Mouse (Mus musculus) testis, adult 2 months (tissue): Measurements from ENCODE around the gene Osbpl9. TPM values are rescaled to one million over a fixed set of nuclear protein-coding genes. Genes with fewer than 3 reads are reported as not detected.

Experiments used
- H3K27ac ChIP-seq: fragments of 200-500 bp; 2 replicates; pipeline ENCODE4 v1.5.1; 2012; ENCODE audit warnings: low read depth, low read length; ENCODE audit not compliant: control insufficient read depth, insufficient read depth
- H3K27me3 ChIP-seq: fragments of 200-500 bp; 2 replicates; pipeline ENCODE4 v1.6.1; 2012; ENCODE audit warnings: mild to moderate bottlenecking, low read length, moderate library complexity; ENCODE audit not compliant: control insufficient read depth, insufficient read depth
- H3K36me3 ChIP-seq: fragments of 200-500 bp; 2 replicates; pipeline ENCODE4 v1.6.1; 2012; ENCODE audit warnings: mild to moderate bottlenecking, low read length; ENCODE audit not compliant: control insufficient read depth, insufficient read depth
- H3K4me1 ChIP-seq: fragments of 200-500 bp; 2 replicates; pipeline ENCODE4 v1.6.1; 2012; ENCODE audit warnings: low read length; ENCODE audit not compliant: control insufficient read depth, insufficient read depth
- H3K4me3 ChIP-seq: fragments of 200-500 bp; 2 replicates; pipeline ENCODE4 v1.5.1; 2012; ENCODE audit warnings: low read depth, mild to moderate bottlenecking, low read length, moderate library complexity, mixed read lengths; ENCODE audit not compliant: control insufficient read depth
- CTCF ChIP-seq: fragments of 200-500 bp; IDR thresholded peaks from 2 replicates; pipeline ENCODE4 v1.5.1; 2012; ENCODE audit warnings: low read depth, mild to moderate bottlenecking, inconsistent platforms, low read length, moderate library complexity; ENCODE audit not compliant: control insufficient read depth, insufficient read depth, insufficient replicate concordance
- POLR2A ChIP-seq: fragments of 200-500 bp; IDR thresholded peaks from 2 replicates; pipeline ENCODE4 v1.6.1; 2012; ENCODE audit warnings: low read depth, mild to moderate bottlenecking, inconsistent platforms, low read length, moderate library complexity; ENCODE audit not compliant: control insufficient read depth
- polyA plus RNA-seq: library from polyadenylated mRNA; depleted of rRNA; stranded (reverse); fragments of >200 nt; gene quantifications from 2 replicates; pipeline ENCODE4 v1.2.3, GENCODE M21; 2012

Gene Osbpl9
- polyA plus RNA-seq, 1 experiment = 100 TPM

DNA sequence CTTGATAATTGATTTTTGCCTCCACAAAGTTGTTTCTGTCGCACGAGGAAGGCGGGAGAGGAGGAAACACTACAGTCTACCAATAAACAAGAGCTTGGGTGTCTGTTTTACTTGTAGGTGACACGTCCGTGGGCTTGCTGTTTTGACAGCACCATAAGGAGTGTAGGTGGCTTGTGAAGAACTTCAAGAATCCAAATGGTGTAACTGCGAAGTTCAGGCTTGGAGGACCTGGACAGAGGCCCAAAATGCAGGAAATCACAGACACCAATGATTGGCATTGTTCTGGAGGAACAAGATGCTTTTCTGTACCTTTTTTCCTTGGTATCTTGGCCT lies 83.8 kb downstream of the Osbpl9 start:
- no peak for TF ChIP-seq CTCF
- no peak for TF ChIP-seq POLR2A
- Histone ChIP-seq H3K36me3 (no peaks in the 10 kb centered on the region), H3K4me3 (peak overlapping the region; percentile 82), H3K4me1 (peaks cover 5% of the 10 kb centered on the region; the same call in 1 of the 2 replicates), H3K27ac (peak overlapping the region; percentile 93), H3K27me3 (no peaks in the 10 kb centered on the region)

DNA sequence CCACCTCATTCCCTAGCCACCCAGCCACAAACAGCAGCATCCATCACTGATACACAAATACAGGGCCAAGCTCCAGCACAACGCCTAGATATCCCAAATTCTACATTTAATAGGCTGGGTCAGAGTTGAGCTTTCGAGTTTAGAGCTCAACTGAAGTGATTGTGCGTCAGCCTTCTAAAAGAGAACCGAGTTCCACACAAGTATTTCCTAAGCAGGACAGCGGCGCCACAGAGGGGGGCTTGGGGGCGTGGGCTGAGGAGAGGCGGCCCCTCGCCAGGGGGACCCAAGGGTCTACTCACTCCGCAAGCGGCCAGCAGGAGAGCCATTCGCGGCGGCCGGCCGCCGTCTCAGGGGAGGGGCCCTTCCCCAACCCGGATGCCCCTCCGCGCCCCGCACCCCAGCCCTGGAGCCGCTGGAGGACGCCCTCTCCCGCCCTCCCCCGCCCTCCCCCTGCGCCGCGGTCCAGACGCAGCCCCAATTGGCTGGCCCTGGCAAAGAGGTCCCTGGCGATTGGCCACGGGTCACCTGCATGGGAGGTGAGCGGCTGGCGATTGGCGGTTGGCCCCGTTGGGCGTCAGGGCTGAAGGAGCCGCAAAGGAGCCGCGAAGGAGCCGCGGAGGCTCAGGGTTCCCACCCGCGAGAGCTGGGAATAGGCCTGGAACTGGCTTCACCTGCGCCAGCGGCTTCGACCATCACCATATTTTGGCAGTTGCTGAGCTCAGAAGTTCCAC lies 84.3 kb downstream of the Osbpl9 start:
- Histone ChIP-seq H3K27ac (peak overlapping the region; percentile 93), H3K27me3 (no peaks in the 10 kb centered on the region), H3K4me1 (peaks cover 5% of the 10 kb centered on the region; the same call in 1 of the 2 replicates), H3K4me3 (peak overlapping the region; percentile 90), H3K36me3 (no peaks in the 10 kb centered on the region)
- TF ChIP-seq CTCF = no peak
- peak; percentile 59 for TF ChIP-seq POLR2A

DNA sequence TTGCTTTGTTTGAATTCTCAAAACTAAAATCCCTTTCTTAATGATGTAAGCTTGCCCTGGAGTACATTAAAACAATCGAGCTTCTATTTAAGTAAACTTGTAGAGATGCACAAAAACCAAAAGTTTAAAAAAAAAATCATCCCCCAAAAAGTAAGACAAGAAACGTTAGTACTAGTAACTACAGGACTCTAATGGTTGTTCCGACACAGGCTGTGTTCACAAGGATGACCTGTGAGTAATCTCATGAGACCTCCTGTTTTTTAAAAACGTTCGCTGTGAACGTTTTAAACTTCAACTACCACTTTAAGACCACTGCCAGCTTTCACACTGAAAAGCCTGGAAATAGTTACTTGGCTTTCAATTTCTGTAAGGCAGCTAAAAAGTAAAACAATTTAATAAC lies 85.1 kb downstream of the Osbpl9 start:
- Histone ChIP-seq H3K4me1 (peaks cover 5% of the 10 kb centered on the region; the same call in 1 of the 2 replicates), H3K27me3 (no peaks in the 10 kb centered on the region), H3K36me3 (no peaks in the 10 kb centered on the region), H3K4me3 (no peak overlapping the region), H3K27ac (no peak overlapping the region)
- TF ChIP-seq CTCF (no peak), POLR2A (no peak)

DNA sequence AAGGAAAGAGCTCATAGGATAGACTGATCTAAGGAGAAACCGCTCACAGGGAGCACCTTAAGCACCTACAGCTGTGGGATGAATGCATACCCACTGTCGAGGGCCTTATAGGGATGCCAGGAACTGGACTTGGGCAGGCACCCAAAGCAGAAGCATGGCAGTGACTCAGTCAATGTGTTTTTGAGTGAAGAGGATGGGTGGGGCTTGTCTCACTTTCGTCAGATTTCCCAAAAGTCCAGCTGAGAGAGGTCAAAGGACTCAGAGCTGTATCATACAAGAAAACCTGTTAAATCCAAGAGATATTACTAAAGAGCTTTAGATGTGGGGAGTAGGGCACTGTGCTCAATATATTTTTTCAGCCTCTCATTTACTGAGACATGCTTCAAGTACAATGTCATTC lies 85.6 kb downstream of the Osbpl9 start:
- H3K27ac ChIP-seq = no peak overlapping the region
- TF ChIP-seq CTCF (no peak), POLR2A (no peak)
- H3K4me3 ChIP-seq = peak overlapping the region; percentile 26
- no peaks in the 10 kb centered on the region for H3K36me3 ChIP-seq
- peaks cover 5% of the 10 kb centered on the region; the same call in 1 of the 2 replicates for H3K4me1 ChIP-seq
- no peaks in the 10 kb centered on the region for H3K27me3 ChIP-seq

DNA sequence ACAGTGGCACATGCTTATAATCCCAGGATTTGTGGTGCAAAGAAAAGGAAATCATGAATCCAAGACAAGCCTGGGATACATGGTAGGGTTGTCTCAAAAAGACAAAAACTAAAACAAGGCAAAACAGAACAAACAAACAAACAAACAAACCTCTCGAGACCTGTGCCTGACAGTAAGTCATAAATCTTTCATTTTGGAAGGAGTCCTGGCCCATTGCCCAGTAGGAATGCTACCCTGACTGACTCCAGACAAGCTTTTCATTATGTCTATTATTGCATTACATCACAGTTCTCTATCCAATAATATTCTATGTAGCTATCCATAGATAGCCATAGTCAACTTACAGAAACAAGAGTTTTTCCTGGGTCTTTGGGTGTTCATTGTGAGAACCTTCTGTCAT lies 86.3 kb downstream of the Osbpl9 start:
- TF ChIP-seq CTCF (no peak), POLR2A (no peak)
- Histone ChIP-seq H3K27me3 (no peaks in the 10 kb centered on the region), H3K27ac (no peak overlapping the region), H3K4me3 (no peak overlapping the region; the same call in 1 of the 2 replicates), H3K4me1 (peaks cover 5% of the 10 kb centered on the region; the same call in 1 of the 2 replicates), H3K36me3 (no peaks in the 10 kb centered on the region)

DNA sequence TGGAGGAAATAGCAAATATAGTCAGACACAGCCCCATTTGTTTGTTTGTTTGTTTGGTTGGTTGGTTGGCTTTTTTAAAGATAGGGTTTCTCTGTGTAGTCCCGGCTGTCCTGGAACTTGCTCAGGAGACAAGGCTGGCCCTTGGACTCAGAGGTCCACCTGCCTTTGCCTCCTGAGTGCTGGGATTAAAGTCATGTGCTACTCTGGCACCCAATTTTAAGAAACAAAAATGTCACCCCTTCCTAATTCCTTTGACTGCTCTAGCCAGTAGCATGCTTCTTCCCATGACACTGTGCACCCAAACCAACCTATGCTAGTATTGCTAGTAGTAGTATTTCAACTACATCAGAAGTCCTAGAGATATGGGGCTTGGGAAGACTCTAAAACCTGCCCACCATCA lies 87.8 kb downstream of the Osbpl9 start:
- H3K27ac ChIP-seq = no peak overlapping the region
- H3K4me1 ChIP-seq = peaks cover 5% of the 10 kb centered on the region; the same call in 1 of the 2 replicates
- TF ChIP-seq CTCF = no peak
- TF ChIP-seq POLR2A = no peak
- H3K27me3 ChIP-seq = no peaks in the 10 kb centered on the region
- no peaks in the 10 kb centered on the region for H3K36me3 ChIP-seq
- no peak overlapping the region for H3K4me3 ChIP-seq

DNA sequence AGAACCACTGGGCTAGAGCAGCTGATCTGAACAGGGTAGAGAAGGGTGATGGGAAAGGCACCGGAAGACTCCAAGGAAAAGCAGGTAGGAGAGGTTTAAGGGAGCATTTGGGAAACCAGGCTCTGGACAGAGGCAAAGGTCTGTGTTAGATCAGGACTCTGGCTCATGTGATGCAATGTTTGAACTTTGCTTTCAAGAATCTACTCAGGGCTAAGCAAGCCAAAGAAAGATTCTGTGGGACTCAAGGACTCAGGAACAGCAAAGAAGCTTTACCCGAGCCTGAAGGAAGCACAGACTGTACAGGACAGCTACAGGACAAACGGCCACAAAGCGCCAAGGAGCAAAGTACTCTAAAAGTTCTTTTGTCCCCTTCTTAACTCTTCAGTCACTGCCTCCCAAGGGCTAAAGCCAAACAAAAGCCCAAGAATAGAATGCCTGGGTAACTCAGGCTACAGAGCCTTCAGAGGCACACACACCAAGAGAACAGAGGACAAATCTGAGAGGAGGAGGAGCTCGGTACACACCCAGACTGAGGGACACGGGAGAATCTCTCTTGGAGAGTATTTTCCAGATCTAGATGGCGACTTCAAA lies 89.1 kb downstream of the Osbpl9 start:
- H3K27me3 ChIP-seq = no peaks in the 10 kb centered on the region
- H3K27ac ChIP-seq = no peak overlapping the region
- TF ChIP-seq CTCF (no peak), POLR2A (no peak)
- H3K4me1 ChIP-seq = peaks cover 4% of the 10 kb centered on the region; the same call in 1 of the 2 replicates
- no peaks in the 10 kb centered on the region for H3K36me3 ChIP-seq
- H3K4me3 ChIP-seq = no peak overlapping the region
